Mouse (Mus musculus) forebrain, embryonic 15.5 days (tissue): ENCODE measurements around the gene Fam217a. TPM values are rescaled to one million over a fixed set of nuclear protein-coding genes. Genes with fewer than 3 reads are reported as not detected.
"Not testable (repeated sequence)": the region's sequence is repeated elsewhere in the genome, so short reads cannot be mapped to it uniquely, and the experiment has no call there.

Experiments used
- ATAC-seq: fragments of 200-750 bp; cut with Nextera tagmentation; replicated peaks from 2 replicates; pipeline ENCODE4 v1.8.0; 2017; ENCODE audit warnings: mild to moderate bottlenecking, moderate TSS enrichment, moderate library complexity
- H3K27ac ChIP-seq: fragments of 300-500 bp; sonication (generic); replicated peaks from 2 replicates; pipeline ENCODE4 v1.5.1; 2015; ENCODE audit warnings: mild to moderate bottlenecking, inconsistent platforms
- H3K27me3 ChIP-seq: fragments of 300-500 bp; sonication (generic); 2 replicates; pipeline ENCODE4 v1.6.1; 2015; ENCODE audit warnings: inconsistent platforms
- H3K36me3 ChIP-seq: fragments of 300-500 bp; sonication (generic); 2 replicates; pipeline ENCODE4 v1.6.1; 2015; ENCODE audit warnings: mild to moderate bottlenecking, inconsistent platforms
- H3K4me1 ChIP-seq: fragments of 300-500 bp; sonication (generic); 2 replicates; pipeline ENCODE4 v1.6.1; 2015; ENCODE audit warnings: inconsistent platforms
- H3K4me2 ChIP-seq: fragments of 300-500 bp; sonication (generic); replicated peaks from 2 replicates; pipeline ENCODE4 v1.6.1; 2015; ENCODE audit warnings: mild to moderate bottlenecking, inconsistent platforms
- H3K4me3 ChIP-seq: fragments of 300-500 bp; sonication (generic); 2 replicates; pipeline ENCODE4 v1.5.1; 2015; ENCODE audit warnings: mild to moderate bottlenecking, inconsistent platforms
- H3K9ac ChIP-seq: fragments of 300-500 bp; sonication (generic); replicated peaks from 2 replicates; pipeline ENCODE4 v1.6.1; 2015; ENCODE audit warnings: mild to moderate bottlenecking, inconsistent platforms
- H3K9me3 ChIP-seq: fragments of 300-500 bp; sonication (generic); 2 replicates; pipeline ENCODE4 v1.6.1; 2016; ENCODE audit warnings: inconsistent platforms
- WGBS: fragments of 180-500 bp; shearing (Covaris S2); methylation state at CpG from one replicate; pipeline ENCODE4 v1.1.7; 2015; ENCODE audit warnings: mixed read lengths; 5-methylcytosine and 5-hydroxymethylcytosine counted together
- polyA plus RNA-seq: library from polyadenylated mRNA; unstranded; fragments of >200 nt; fragmentation: Nextera tagmentation; extraction: Ambion mirVana; gene quantifications from 2 replicates; pipeline ENCODE4 v1.2.1, GENCODE M21; 2015

Fam217a gene
- polyA plus RNA-seq = 0.71 and 0.97 TPM in 2 replicates

- no peak within 1 kb of the TSS for H3K9ac ChIP-seq
- no peaks in the 10 kb centered on the region for H3K36me3 ChIP-seq
- no peaks in the 10 kb centered on the region for H3K27me3 ChIP-seq
- no peak for ATAC-seq
- 84% methylated on average over 4 of the region's 4 CpGs for WGBS
- no peak within 1 kb of the TSS for H3K4me2 ChIP-seq
- no peak within 1 kb of the TSS for H3K4me3 ChIP-seq
- H3K9me3 ChIP-seq = no peaks in the 10 kb centered on the region
- H3K27ac ChIP-seq = no peak within 1 kb of the TSS
- no peaks in the 10 kb centered on the region for H3K4me1 ChIP-seq
Observed at GRCm38 (mm10) chr13:34924210-34924609, at the start of gene Fam217a, which contains the start of gene 4933417A18Rik. Fam217a (minus strand) TSS chr13:34924310. 4933417A18Rik (plus strand) TSS chr13:34924409.

- Histone ChIP-seq H3K9me3 (no peaks in the 10 kb centered on the region), H3K27ac (no peak overlapping the region), H3K4me2 (no peak overlapping the region), H3K9ac (no peak overlapping the region), H3K27me3 (no peaks in the 10 kb centered on the region), H3K4me3 (no peak overlapping the region), H3K36me3 (peaks cover 23% of the 10 kb centered on the region), H3K4me1 (no peaks in the 10 kb centered on the region)
- WGBS = 68% methylated on average over 1 of the region's 1 CpGs
- ATAC-seq = no peak
Observed at GRCm38 (mm10) chr13:34973770-34974169, 49.7 kb upstream of the Fam217a start.

DNA sequence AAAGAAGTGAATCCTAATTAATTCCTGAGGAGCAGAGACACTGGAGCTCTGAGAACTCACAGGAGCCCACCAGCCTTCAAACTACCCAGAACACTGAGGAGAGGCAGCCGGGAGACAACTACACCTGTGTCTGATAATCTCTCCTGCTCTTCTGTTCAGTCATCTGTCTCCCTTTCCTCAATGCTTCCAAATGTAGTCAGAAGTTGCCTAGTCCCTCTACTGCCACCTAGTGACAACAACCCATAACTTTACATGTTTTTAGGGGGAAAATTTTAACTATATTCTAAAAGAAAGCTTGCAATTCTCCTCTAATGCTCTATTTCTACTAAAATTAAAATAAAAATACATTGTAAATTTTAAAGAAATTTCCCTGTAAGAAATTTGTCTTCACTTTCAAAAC, 49.0 kb upstream of the Fam217a start:
- H3K36me3 ChIP-seq = peaks cover 17% of the 10 kb centered on the region
- no peak for ATAC-seq
- H3K4me3 ChIP-seq = no peak overlapping the region
- no peaks in the 10 kb centered on the region for H3K4me1 ChIP-seq
- no peaks in the 10 kb centered on the region for H3K9me3 ChIP-seq
- no peaks in the 10 kb centered on the region for H3K27me3 ChIP-seq
- no peak overlapping the region for H3K27ac ChIP-seq
- 43% methylated on average over 1 of the region's 1 CpGs for WGBS
- H3K9ac ChIP-seq = no peak overlapping the region
- H3K4me2 ChIP-seq = no peak overlapping the region

- not testable (repeated sequence) for H3K4me2 ChIP-seq, H3K9me3 ChIP-seq, H3K27me3 ChIP-seq, H3K27ac ChIP-seq, H3K9ac ChIP-seq, H3K4me3 ChIP-seq, H3K4me1 ChIP-seq, ATAC-seq
- H3K36me3 ChIP-seq = peaks cover 10% of the 10 kb centered on the region
Observed at GRCm38 (mm10) chr13:34972456-34972855, 48.3 kb upstream of the Fam217a start.

DNA sequence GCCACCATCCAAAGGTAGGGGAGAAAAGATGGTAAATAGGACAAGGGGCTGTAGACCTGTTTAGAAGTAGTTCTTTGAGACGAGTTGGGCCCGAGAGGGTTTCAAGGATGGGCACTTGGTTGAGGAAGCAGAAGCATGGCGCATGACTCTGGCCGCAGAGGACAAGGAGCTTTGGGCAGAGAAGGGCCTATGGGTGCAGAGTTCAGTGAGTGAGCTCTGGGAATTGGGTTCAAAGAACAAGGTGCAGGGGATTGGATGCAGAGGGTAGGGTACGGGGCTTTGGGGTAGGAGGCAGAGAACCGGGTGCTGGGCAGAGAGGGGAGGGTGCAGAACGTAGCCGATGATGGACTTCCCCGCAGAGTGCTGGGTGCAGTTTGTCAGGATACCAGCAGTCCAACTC, 41.5 kb upstream of the Fam217a start:
- not testable (repeated sequence) for H3K36me3 ChIP-seq, H3K27me3 ChIP-seq, H3K9ac ChIP-seq, H3K27ac ChIP-seq, H3K4me3 ChIP-seq, H3K9me3 ChIP-seq, H3K4me2 ChIP-seq, ATAC-seq
- H3K4me1 ChIP-seq = peaks cover 17% of the 10 kb centered on the region
- WGBS = 75% methylated on average over 9 of the region's 9 CpGs

DNA sequence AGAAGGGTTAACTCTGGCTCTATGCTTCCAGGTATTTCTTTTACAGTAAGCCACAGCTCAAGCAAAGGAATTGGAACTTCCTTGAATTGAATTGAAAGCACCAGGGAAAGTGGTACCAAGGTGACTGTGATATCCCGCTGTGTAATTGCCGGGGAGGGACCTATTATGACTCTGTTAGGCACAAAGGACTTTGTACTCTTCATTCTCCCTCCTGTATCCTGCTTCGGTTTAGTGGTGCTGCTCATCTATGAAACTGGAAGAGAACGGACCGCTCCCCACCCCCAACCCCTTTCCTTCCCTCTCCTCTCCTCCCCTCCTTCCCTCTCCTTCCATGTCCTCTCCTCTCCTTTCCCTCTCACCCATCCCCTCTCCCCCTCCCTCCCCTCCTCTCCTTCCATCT, 40.8 kb upstream of the Fam217a start:
- peak overlapping the region; percentile 65 for H3K4me2 ChIP-seq
- peaks cover 9% of the 10 kb centered on the region; the same call in 1 of the 2 replicates for H3K27me3 ChIP-seq
- peaks cover 17% of the 10 kb centered on the region for H3K4me1 ChIP-seq
- no peak overlapping the region for H3K27ac ChIP-seq
- H3K9me3 ChIP-seq = no peaks in the 10 kb centered on the region
- no peaks in the 10 kb centered on the region for H3K36me3 ChIP-seq
- 5% methylated on average over 5 of the region's 5 CpGs for WGBS
- no peak for ATAC-seq
- no peak overlapping the region for H3K9ac ChIP-seq
- peak overlapping the region; percentile 39 for H3K4me3 ChIP-seq

DNA sequence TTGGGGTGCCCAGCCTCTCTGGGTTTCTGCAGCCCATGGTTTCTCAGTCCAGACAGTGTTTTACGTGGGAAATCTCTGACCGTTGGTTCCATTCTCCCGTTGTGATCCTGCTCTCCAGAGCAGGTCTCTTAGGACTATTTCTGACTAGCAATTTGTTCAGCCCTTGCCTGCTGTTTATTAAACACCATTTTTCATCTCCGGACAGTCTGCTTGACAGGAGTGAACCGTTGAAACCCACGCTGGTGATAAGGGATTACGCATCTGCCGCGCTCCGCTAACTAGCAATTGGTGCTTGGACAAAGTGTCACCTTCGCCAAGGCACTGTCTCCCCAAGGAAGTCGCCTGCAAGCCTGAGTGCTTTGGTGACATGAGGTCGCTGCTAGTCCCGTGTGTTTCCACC, 40.3 kb upstream of the Fam217a start:
- no peak for ATAC-seq
- H3K36me3 ChIP-seq = no peaks in the 10 kb centered on the region
- peak overlapping the region; percentile 39 for H3K4me3 ChIP-seq
- H3K4me2 ChIP-seq = peak overlapping the region; percentile 65
- H3K27ac ChIP-seq = no peak overlapping the region
- H3K27me3 ChIP-seq = peaks cover 9% of the 10 kb centered on the region; the same call in 1 of the 2 replicates
- H3K9ac ChIP-seq = peak overlapping the region; percentile 24; the same call in 1 of the 2 replicates
- peaks cover 17% of the 10 kb centered on the region for H3K4me1 ChIP-seq
- WGBS = 5% methylated on average over 14 of the region's 14 CpGs
- no peaks in the 10 kb centered on the region for H3K9me3 ChIP-seq

- Histone ChIP-seq H3K27ac (no peak within 1 kb of the TSS), H3K4me2 (peak within 1 kb of the TSS; percentile 65), H3K36me3 (no peaks in the 10 kb centered on the region), H3K9ac (peak within 1 kb of the TSS; percentile 24; the same call in 1 of the 2 replicates), H3K9me3 (no peaks in the 10 kb centered on the region), H3K4me1 (peaks cover 17% of the 10 kb centered on the region), H3K27me3 (peaks cover 9% of the 10 kb centered on the region; the same call in 1 of the 2 replicates), H3K4me3 (peak within 1 kb of the TSS; percentile 39)
- peak; percentile 60; the same call in 1 of the 2 replicates for ATAC-seq
- WGBS = 3% methylated on average over 32 of the region's 32 CpGs
Observed at GRCm38 (mm10) chr13:34963511-34964397, 39.6 kb upstream of the Fam217a start, which contains the start of gene Eci3. Eci3 (minus strand) TSS chr13:34963810.

- Histone ChIP-seq H3K9me3 (no peaks in the 10 kb centered on the region), H3K36me3 (no peaks in the 10 kb centered on the region), H3K9ac (no peak overlapping the region), H3K27ac (no peak overlapping the region), H3K27me3 (peaks cover 9% of the 10 kb centered on the region; the same call in 1 of the 2 replicates), H3K4me2 (no peak overlapping the region), H3K4me3 (no peak overlapping the region), H3K4me1 (peaks cover 17% of the 10 kb centered on the region)
- ATAC-seq = no peak
- WGBS = 92% methylated on average over 4 of the region's 4 CpGs
Observed at GRCm38 (mm10) chr13:34960996-34961770, 37.1 kb upstream of the Fam217a start.

- 74% methylated on average over 3 of the region's 3 CpGs for WGBS
- not testable (repeated sequence) for H3K27me3 ChIP-seq, H3K27ac ChIP-seq, H3K4me1 ChIP-seq, ATAC-seq, H3K4me3 ChIP-seq, H3K4me2 ChIP-seq, H3K9me3 ChIP-seq, H3K9ac ChIP-seq, H3K36me3 ChIP-seq
Observed at GRCm38 (mm10) chr13:34958158-34958557, 34.0 kb upstream of the Fam217a start.

GRCm38 (mm10) chr13:34956901-34957300, 32.8 kb upstream of the Fam217a start:
- no peaks in the 10 kb centered on the region for H3K9me3 ChIP-seq
- no peaks in the 10 kb centered on the region for H3K27me3 ChIP-seq
- H3K4me3 ChIP-seq = no peak overlapping the region
- H3K4me2 ChIP-seq = no peak overlapping the region
- no peaks in the 10 kb centered on the region for H3K36me3 ChIP-seq
- no peak overlapping the region for H3K9ac ChIP-seq
- 86% methylated on average over 4 of the region's 4 CpGs for WGBS
- no peak overlapping the region for H3K27ac ChIP-seq
- H3K4me1 ChIP-seq = no peaks in the 10 kb centered on the region
- no peak for ATAC-seq

DNA sequence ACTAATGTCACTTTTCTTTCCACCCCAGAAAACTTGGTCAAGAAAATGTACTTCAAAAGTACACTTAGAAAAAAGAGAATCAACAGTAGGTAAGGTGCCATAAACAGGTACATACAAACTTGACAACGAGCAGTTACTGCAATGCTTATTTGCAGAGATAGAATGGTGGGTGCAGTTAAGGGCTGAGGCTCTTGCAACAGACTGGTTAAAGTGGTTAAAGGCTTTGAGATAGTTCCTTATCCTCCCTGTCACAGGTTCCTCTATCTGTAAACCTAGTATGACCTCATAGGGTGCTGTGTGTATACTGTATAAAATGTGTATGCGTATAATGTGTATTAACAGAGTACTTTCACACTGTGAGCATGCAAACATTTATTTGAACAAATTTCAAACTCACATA, 27.3 kb upstream of the Fam217a start:
- H3K4me3 ChIP-seq, H3K27ac ChIP-seq, H3K4me2 ChIP-seq, H3K9ac ChIP-seq, H3K4me1 ChIP-seq, H3K9me3 ChIP-seq, H3K36me3 ChIP-seq, ATAC-seq, H3K27me3 ChIP-seq: not testable (repeated sequence)
- 95% methylated on average over 2 of the region's 2 CpGs for WGBS
